Mouse (Mus musculus) embryonic fibroblast, embryonic 13.5 days (primary cell): ENCODE results near the gene Susd1.

Experiments
- CTCF ChIP-seq: IDR thresholded peaks from 2 replicates; pipeline ENCODE4 v1.5.1; 2011; ENCODE audit warnings: mild to moderate bottlenecking, control low read depth, low read length, moderate library complexity, borderline replicate concordance; ENCODE audit not compliant: insufficient read depth
- POLR2A ChIP-seq: IDR thresholded peaks from 2 replicates; pipeline ENCODE4 v1.6.1; 2011; ENCODE audit warnings: low read depth, mild to moderate bottlenecking, control low read depth, low read length, moderate library complexity

DNA sequence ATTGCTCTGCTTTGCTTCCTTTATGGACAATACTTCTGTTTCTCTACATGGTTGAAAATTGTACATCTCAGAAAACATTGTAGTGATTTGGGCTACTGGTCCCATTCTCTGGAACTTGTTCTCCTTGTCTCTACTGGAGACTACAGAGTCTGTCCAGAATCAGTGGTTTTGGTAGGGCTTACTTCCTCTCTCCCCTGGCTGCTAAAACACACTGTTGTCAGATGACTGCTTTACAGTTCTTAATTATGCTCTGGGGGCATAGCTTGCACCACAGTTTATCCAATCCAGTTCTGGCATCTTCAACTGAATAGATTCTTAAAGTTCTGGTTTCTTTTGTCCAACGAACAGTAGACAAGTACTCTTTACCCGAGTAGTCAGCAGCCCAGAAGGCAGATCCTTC is 27.0 kb upstream of the Susd1 start:
- TF ChIP-seq CTCF, result no peak
- TF ChIP-seq POLR2A, result no peak
